Mouse (Mus musculus) ovary, postnatal 10 days (tissue): ENCODE results near the gene Zmynd8.

Experiments
- DNase-seq: peaks from one replicate; pipeline ENCODE4 v3.0.0; 2022; ENCODE audit warnings: low spot score

Gene Zmynd8

DNA sequence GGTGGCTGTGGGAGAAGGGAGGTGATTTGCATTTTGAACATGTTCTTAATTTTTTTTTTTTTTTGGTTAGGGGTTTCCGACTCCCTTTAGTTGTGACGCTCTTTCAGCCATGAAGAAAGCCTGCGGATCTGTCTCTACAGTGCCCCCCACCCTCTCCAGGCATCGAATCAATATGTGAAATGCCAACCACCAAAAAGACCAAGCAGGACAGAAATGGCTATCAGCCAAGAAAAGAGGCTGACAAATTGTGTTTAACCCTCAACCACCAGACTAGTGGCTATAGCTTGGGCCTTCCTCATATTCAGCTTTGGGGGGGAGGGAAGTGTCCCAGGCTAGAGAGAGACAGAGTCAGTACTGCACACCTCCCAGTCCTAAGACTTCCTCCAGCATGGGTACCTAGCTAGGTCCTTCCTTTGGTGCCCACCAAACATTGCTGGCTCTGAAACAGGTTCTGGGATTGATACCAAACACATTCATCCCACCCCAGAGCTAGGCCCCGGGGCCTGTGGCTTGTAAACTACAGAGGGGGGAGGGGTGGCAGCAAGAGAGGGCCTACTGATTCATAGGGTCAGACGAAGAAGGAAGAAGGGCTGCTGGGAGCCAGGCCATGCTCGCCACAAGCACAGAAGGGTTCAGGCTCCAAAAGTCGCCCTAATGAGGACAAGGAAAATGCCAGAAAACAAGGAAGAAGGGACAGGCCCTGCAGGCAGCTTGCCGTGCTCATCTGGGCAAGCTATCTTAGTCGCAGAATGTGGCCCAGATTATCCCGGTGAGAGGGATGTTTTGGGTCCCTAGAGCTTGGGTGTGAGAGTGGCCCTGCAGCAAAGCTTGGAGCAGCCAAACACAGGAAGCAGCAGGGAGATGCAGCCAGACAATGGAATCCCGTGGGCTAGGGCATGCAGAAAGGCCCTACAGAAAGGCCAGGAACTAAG is 40.1 kb downstream of the Zmynd8 start:
- no peak for DNase-seq

DNA sequence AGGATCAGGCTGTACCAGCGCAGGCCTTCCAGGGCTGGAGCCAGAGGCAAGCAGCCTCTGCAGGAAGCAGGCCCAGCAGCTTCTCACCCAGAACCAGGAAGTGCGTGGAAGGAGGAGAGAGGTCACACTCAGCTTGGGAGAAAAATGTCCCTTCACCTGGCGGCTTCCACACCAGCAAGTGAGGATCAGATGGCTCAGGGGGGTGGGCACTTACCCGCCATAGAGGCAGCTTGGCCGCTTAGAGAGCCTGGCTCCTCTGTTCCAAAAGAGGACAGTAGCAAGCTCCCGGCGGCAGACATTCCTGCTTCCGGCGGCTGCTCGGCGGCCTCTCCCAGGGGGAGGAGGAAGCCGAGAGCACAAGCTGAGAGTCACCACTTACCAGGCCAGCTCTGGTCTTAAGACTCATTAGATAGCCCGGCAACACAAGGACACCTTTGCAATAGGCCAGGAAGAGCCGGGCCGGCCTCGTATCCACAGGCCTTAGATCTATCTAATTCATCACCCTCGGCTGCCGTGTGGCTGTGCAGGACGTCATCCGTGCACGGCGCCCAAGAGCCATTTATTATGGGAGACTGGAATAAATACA is 40.9 kb downstream of the Zmynd8 start:
- DNase-seq, result peak; percentile 44

GRCm38 (mm10) chr2:165857395-165857831 is 41.4 kb downstream of the Zmynd8 start:
- no peak for DNase-seq

DNA sequence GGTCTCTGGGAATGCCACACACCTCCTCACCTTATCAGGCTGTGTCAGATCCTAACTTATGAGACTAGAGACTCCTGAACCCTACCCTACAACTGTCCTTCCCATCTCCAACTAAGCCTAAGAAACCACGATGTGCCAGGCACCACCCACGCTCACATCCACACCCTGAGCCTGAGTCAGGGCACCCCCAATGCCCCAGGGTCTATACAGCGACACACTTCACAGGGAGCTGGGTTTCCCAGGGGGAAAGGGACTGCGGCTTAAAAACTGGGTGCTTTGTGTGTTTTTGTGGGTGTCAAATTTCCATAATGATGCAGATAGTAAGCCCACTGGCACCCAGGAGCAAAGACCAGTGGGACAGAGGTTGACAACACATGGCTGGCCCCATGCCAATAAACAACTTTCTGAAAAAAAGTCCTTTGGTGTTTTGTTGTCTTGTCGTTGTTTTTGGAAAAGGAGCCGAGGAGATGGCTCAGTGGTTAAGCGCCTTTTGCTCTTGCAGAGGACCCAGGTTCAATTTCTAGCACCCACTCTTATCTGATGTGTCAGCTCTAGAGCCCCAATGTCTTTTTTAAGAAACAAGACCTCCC is 42.1 kb downstream of the Zmynd8 start:
- DNase-seq, result no peak

DNA sequence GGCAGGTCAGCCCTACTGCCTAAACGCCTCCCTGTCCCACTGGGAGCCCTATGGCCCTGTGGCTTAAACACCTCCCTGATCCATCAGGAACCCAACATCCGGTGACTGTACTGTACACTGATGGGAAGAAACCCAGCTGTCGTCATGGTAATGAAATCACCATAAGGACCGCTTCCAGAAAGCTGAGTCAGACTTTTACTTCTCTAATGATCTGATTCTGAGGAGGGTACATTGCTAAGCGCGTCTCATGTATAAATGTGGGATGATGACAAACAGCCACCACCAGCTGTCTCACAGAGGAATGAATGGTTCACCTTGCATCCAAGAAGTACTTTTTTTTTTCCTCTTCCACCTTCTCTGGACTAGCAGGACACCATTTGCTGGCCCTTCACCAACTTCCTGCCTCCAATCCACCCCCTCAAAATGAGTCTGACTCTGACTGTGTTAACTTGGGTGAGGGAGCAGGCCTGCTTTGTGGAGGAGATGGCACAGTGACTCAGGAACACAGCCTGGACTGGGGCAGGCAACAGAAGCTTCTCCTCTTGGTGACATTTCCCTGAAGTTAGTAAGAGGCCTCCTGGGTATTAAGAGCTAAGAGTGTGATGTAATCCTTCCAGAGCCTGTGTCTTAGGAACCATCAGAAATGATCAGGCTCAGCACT is 43.0 kb downstream of the Zmynd8 start:
- no peak for DNase-seq

GRCm38 (mm10) chr2:165854207-165854968 is 44.4 kb downstream of the Zmynd8 start:
- no peak for DNase-seq

- no peak for DNase-seq
Observed at GRCm38 (mm10) chr2:165852896-165853633, 45.8 kb downstream of the Zmynd8 start.

- DNase-seq, result no peak
Observed at GRCm38 (mm10) chr2:165852453-165852852, 46.4 kb downstream of the Zmynd8 start.

- no peak for DNase-seq
Observed at GRCm38 (mm10) chr2:165851811-165852415, 46.9 kb downstream of the Zmynd8 start.

DNA sequence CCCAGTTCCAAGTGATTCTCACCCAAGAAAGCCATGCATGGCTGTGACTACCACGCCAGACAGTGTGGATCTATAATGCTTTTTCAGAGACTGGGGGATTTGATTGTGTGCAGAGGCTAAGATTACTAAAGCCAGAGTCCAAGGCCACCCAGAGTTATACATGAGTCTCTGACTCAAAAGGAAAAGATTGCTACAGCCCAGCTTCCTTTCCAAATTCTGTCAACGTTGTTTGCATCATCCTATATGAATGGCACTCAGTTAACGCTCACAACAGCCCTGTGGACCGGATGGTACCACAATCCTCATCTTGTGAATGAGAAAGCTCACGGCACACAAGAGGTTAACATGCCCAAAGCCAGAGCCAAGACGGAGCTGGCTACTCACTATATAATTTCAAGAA is 48.0 kb downstream of the Zmynd8 start:
- no peak for DNase-seq

- no peak for DNase-seq
Observed at GRCm38 (mm10) chr2:165849129-165849528, 49.7 kb downstream of the Zmynd8 start.

GRCm38 (mm10) chr2:165846787-165847186 is 52.0 kb downstream of the Zmynd8 start:
- DNase-seq, result no peak

DNA sequence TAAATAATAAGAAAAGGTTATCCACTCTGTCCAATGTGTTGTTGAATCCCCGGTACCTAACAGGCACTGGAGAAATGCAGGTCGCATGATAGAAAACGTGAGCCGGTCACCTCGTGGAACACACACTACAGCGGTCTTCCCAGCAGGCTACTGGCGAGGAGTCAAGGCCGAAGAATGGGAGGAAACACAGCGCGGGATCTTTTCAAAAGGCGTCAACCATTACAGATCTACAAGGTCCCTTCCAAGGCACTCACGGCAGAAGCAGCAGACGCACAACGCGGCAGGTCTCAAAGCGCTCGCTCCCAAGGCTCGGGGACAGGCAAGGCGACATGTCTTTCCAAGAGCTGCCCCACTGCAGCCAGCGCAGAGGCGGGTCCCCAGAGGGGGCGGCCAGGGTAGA is 53.3 kb downstream of the Zmynd8 start:
- DNase-seq, result no peak

- no peak for DNase-seq
Observed at GRCm38 (mm10) chr2:165843350-165843749, 55.5 kb downstream of the Zmynd8 start.

- DNase-seq, result no peak
Observed at GRCm38 (mm10) chr2:165842241-165842640, 56.6 kb downstream of the Zmynd8 start.

DNA sequence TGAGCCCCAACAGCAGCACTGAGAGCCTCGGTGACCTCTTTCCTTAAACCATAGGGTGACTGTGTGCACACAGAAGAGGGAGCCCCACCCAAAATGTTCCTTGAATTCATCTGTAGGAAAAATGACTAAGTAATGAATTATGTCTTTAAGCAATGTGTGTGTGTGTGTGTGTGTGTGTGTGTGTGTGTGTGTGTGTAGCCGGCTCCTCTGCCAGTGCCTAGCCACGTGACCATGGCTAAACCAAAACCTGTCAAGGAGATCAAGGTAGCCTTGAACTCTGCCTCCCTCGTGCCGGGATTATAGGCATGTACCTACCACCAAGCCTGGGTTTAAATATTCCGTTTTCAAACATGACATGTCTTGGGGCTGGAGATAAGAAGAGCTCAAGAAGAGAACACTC is 57.0 kb downstream of the Zmynd8 start:
- DNase-seq, result no peak

DNA sequence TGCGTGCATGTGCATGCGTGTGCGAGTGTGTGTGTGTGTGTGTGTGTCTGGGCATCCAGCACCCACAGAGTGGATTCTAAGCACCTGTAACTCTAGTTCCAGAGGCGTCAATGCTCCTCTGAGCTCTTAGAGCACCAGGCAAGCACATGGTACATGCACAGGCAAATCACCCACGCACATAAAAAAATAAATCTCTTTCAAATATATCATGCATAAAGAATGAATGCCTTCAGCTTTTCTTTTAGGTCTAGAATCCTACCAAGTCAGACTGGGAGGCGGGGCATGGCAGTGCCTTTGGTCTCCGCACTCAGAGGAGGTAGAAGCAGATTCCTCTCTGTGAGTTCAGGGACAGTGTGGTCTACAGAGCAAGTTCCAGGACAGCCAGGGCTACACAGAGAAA is 58.0 kb downstream of the Zmynd8 start:
- DNase-seq, result no peak

- no peak for DNase-seq
Observed at GRCm38 (mm10) chr2:165839317-165839652, 59.5 kb downstream of the Zmynd8 start.

DNA sequence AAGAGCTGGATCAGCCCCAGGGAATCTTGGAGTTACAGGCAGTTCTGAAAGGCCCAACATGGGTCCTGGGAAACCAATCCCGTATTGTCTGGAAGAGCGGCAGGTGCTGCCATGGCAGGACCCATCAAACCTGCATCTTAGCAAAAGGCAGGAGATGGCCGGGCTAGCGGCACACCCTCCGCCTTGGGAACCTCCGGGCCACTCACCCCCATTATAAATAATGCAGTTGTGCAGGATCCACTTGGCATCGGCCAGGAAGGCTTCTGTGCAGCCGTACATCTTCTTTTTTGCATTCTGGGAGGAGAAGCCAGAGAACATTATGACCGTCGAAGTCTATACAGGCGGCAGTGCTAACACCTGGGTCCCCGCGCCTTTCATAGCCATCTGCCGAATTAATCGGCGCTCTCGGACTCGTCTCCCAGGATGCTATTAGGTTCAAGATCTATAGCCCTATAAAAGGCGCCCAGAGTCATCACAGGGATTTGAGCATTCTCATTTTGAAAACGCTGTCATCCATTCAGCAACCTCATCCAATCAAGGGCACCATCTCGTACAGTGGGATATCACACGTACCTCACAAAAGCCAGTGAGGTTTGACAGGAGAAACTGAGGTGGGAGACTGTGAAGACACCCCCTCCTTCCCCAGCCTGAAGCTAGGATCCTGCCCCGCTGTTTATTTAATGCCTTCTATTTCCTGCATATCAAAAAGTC is 60.1 kb downstream of the Zmynd8 start:
- no peak for DNase-seq

GRCm38 (mm10) chr2:165834601-165835000 is 64.2 kb downstream of the Zmynd8 start:
- DNase-seq, result no peak
